Mouse (Mus musculus) gastrocnemius, adult 18-20 months (tissue): ENCODE measurements around the gene Tbx18. TPM values are rescaled to one million over a fixed set of nuclear protein-coding genes. Genes with fewer than 3 reads are reported as not detected.
A peak's percentile ranks its signal among the peaks of the same experiment; 100 is the strongest.

ENCODE experiments used
- DNase-seq: peaks from one replicate; pipeline ENCODE4 v3.0.0; 2021; ENCODE audit warnings: low spot score
- long read RNA-seq, 2 experiments: library from polyadenylated mRNA; stranded (forward); transcript quantifications; one replicate each; pipeline ENCODE4 v2.0.0; 2021
- total RNA-seq, 2 experiments: library from RNA; stranded (reverse); gene quantifications; 2 replicates each; pipeline ENCODE4 v1.2.3; 2021

Gene Tbx18
- under 1 TPM; 0.43 to 0.50 TPM for total RNA-seq
- long read RNA-seq, experiment 1: 0 reads
- long read RNA-seq, experiment 2, partial matches to known transcripts: 0 of 1 reads
- long read RNA-seq, experiment 2, other reads (novel, unspliced or antisense): 1 of 1 reads

DNA sequence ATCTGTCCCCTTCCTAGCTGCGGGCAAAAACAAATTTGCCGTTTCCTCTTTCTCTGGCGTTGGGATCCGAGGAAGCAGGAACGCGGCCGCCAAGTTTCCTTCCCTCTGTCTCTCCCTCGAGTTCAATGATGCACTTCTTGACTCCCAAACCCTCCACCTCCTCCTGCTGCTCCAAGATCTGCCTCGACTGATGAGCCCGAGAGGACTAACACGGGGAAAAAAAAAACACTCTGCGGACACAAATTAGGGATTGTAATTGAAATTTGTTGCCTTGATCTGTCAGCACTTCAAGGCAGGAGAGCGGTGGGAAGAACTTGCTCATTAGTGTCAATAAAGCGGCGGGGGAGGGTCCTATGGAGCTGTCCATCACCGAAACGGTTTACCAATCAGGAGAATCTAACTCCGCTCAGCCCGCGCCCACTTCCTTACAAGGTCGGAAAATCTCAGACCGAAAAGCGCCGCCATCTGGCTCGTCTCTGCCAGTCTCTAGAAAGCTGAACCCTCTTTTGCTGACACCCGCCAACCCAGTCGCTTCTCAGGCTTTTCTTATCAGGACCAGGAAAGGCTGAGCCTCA lies at the start of gene Tbx18:
Gene Tbx18, minus strand, starts transcription at position 300 of the 575 bp plus-strand sequence.
- peak; percentile 71 for DNase-seq

DNA sequence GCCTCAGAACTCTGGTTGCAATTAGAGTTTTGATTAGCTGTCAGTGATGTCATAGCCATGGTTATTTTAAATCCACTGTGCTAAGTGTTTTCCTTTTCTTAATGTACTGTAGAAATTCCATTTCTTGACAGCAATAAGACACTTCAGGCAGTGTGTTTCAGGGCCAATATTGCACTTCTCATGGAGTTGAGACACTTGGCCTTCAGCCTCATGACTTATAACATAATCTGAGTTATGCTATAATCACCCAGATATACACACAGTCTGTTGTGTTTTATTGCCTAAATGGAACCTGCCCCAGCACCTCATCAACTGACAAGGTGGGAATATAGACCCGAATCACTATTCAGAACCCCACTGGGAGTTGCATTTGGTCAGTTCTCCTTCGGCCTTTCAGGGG lies 42.9 kb upstream of the Tbx18 start:
- DNase-seq: no peak

DNA sequence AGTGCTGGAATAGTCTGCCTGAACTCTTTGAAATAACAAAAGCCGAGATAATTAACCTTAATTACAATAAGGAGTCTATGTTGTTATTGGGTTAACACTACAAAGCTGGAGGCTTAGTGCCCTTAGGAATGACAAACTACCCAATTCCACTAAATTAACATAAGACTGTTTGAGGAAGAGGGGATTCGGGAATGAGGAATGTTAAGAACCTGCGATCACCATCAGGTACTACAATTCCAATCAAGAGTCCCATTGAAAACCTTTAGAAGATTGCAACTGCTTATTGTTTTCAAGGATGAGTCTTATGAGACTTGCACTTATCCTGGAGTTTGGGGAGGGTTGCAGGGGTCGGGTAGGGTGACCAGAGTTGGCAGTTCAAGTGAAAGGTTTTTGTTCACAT lies 24.6 kb upstream of the Tbx18 start:
- no peak for DNase-seq

DNA sequence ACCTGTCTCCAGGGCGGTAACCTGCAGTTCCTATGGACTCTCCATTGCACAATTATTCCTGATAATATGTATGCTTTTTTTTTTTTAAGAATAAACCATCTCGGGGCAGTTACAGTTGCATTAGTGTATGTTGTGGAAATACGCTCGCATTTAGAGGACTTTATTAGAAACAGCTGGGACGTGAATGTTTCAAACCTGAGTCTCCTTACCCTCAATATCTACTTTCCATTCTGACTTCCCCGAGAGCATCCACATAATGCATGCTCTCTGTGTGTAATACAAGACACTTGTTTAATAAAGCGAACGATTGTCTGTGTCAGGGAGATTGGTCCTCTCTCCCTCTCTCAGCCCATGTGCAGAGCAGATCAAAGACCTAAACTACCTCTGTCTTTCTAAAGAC lies 10.5 kb upstream of the Tbx18 start:
- DNase-seq: no peak

DNA sequence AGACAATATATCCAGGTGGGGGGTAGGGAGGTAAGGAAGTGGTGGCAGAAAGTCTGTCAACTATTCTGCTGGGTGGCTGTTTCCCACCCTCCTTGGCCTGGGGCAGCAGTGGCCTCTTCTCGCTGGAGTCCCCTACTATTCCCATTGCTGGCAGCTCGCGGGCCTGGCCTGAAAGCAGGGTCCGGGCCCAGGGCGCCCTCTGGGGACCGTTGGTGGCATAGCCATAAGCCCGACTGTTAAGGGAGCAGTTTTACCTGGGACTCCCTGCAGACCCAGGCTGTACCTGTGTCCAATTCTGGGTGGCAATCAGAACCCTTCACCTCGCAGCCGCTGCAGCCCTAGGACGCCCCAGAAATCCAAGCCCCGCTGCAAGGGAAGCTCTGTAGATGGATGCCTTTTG lies 9.6 kb upstream of the Tbx18 start:
- no peak for DNase-seq

DNA sequence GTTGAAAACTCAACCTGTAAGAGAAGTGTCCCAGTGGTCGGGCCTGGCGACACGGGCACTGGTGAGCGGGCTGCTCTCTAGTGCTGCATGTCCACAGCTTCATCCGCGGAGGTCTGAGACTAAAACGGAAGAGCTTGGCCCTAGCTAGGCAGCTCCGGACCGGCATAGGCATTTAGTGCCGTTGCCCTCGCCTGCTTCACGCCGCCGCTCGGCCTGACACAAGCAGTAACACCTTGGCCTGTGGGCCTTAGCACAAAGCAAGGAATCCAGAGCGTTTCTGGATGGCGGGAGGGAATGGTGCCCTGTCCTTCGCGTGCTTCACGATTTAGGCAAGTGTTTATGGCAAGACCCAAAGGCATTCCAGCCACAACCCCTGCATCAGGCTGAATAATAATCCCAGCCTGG lies 9.2 kb upstream of the Tbx18 start:
- no peak for DNase-seq

DNA sequence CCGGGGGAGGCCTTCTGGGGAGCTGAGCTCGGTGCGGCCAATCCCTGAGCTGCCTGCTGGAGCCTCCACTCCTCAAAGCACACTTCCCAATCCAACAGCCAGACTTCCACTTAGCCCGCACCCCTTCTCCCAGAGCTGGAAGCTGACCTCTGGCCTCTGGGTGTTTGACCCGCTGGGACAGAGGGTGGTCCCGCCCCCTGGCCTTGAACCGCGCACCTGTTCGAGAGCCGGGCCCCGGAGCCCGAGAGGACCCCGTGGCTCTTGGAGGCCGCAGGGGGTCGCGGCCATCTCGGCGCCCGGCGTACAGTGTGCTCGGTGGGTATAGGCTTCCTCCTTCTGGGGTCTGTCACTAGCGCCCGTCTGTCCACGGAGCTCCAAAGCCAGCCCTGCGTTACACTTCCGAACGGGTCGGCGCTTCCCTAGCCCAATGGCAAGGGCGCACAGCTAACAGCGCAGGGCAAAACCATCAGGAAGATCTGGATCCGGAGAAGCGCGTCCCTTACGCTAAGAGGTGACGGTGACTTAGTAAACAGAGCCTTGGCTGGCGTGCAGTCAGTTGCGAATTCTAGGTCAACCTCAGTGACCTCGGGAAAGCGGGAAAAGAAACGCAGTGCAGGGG lies 8.6 kb upstream of the Tbx18 start:
- no peak for DNase-seq

DNA sequence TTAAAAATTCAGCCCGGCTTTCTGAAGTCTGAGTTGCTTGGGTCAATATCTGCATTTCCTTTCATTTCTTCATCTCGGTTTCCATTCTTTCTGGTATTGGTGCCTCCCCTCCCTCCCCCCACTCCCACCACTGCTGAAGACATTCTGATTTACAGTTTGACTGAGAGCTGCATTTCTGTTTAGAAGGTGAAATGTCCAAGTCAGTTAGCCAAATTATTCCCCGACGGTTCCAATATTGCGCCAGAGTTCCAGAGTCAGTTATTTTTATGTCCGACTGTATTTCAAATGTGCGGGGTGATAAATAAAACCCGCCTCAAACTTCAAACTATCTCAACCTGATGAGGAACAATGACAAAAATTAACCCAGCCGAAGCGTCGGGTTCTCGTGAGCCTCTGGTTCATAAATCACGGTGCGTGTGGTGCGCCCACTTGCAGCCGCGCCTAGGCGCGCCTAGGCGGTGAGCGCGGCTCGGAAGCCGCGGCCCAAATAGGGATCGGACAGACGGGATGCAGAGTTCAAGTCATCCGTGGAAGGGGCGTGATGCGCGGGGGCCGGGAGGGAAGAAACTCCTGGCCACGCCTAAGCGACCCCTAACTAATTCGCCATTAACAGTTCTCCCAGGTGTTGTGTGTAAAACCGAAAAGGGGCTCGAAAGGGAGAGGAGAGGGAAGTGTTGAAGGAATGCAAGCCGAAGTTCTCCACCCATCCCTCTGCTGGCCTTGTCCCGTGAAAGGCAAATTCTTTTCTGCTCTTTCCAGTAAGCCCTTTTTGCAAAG lies 7.9 kb upstream of the Tbx18 start:
- DNase-seq: no peak

DNA sequence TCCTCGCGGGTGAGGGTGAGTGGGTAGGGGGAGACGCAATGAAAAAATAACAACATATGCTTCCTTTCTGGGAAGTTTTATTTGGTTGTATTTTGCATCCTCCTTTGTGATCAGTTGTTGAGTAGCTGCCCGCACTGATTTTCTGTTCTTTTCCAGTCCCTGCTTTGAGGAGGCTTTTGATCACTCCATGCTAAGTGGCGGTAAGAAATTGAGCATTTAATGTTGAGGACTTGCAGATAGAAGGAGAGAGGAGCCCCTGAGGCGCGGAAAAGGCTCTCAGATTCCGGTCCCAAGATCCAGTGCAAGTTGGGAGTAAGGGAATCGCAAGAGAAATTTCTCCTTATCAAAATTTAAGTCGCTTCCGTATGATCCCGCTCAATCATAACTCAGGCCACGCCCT lies 7.1 kb upstream of the Tbx18 start:
- DNase-seq: no peak

DNA sequence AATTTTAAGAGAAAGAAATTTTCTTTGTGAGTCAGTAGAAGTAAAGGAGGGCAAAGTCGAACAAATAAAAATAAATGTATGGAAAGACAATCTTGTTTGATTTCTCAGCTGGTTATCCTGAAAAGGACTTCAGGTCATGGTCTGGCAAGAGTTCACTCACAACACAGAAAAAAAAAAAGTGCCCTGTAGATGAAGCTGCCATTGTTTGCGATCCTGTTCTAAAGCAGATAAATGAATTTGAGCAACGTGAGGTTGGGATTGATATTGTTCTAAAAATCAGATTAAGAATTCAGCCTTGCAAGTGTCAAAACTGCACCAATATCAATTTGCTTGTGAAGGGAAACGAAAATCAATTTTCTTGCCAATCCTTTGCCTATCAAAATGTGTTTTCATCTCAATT lies 6.2 kb upstream of the Tbx18 start:
- DNase-seq: no peak

DNA sequence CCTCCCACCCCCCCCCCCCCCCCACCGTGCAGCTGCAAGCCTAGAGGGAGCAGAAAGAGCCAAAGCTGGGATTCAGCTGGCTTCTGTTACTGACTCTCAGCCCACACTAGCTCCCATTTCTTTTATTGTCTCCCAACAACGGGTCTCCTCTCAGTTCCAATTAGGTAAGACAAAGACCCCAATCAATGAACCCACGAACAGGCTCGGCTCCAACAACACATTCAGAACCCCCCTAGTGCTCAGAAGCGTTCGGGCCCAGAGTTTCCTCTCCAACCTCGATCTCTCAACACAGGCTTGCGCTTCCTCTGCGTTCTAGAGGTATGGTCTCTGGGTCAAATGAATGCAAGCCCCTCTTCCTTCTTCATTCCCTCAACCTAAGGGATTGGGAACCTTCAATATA lies 4.0 kb upstream of the Tbx18 start:
- DNase-seq: no peak

DNA sequence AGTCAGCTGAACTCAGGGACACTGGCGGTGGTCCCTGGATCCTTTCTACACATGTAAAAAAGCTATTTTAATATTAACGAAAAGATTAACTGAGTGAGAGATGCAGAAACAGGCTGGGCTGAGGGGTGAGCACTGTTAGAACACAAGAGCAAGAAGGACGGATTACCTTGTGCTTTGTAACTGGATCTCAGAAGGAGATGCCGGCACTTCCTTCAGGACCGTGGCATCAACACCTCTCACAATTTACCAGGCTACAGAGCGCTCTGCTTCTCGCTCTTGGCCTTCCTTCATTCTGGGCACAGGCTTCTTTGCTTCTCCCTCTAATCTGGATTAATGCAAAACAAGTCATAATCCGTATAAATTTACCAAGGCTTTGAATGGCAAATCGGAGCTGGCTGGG lies 3.6 kb upstream of the Tbx18 start:
- no peak for DNase-seq

DNA sequence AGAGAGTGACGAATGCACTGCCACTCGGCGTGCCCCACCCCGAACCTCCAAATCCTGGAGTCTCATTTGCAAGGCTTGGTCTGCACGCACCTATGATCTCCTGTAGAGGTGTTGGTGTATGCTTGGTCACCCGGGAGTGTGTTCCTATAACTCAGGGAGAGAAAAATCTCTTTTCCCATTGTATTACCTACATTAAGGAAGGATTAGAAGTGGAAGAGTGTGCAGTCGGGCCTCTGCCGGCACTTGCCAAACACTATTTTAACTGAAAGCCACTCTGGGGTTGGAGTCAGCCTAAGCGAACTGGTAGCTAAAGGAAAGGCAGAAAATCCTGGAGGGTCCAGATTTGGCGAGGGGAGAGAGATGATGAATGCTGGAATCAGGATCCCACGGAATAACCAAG lies 2.7 kb upstream of the Tbx18 start:
- DNase-seq: no peak

DNA sequence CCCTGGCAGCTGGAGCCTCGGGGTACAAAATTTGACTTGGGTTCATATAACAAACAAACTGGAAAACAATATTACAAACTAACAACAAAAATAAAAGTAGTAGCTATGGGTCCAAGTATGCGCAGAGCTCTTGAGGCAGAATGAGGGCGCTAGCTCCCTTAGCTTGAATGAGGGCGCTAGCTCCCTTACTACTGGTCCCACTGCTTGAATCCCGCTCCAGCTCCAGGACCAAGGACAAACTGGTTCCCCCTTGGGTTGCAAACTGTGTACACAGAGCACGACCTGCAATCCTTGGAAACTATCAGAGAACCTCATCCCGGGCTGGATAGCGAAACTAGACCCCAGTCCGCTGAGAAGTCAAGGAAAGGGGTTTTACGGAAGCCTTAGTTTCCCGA lies 2.2 kb upstream of the Tbx18 start:
- DNase-seq: no peak

DNA sequence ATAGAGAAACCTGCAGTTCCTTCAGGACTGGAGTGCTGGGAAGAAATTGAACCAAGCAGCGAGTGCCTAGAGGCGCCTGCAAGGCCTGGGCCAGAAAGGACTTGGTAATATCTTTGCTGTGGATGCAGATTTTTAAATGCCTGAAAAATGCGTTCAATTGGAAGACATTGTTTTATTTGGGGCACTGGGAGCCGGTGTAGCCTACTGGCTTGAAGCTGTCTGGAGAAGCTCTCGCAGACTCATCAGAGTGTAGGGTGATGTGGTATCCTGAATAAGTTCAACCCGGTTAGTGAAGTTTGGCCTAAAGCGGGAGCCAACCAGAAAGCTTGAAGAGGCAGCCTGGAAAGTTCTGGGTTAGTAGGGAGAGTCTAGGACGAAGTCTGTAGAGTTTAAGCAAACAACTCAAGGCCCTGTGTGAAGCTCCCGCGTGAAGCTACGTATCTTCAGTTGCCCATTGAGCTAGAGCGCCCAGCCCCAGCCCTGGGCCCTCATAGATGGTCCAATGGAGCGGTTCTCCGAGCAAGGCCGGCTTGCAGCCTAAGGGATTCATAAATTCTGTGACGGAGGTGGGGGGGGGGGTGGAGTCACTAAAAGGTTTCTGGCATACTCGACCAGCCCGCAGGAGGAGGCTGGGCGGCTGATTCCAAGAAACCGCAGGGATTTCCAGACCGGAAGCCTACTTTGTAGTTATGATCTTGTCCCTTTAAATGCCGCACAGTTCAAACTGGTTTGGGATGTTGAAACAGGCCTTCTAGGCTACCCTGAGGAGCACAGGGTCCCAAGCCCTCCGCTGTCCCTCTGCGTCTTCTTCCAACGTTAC lies 1.6 kb upstream of the Tbx18 start:
- no peak for DNase-seq

DNA sequence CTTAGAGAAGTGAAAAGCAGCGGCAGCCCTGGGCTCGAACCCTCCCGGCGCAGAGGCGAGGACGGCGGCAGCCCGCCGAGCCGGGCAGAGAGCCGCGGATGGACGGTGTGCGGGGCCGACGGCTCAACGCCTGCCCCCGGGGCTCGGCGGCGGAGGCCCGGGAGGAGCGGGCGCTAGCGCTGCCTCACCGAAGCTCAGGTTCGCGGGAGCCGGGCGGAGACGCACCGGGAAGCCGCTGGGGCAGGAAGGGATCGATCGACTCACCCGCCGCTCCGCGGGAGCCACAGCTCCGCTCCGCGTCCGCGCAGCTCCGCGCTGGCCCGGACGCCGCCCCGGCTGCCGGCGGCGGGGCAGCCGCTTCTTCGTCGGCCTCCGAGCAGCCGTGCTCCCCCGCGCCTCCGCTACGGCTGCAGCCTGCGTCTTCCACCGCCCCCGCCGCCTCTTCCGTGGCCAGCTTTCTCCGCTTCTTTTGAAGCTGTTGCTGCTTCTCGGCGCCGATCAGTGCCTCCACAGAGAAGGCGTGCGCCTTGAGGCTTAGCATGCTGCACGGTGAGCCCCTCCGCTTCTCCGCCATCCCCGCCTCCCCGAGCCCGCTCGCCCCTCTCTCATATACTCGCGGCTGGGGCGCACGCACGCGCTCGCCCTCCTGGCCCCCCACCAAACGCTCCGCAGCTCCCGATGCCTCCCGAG lies 644 bp downstream of the Tbx18 start:
- no peak for DNase-seq

DNA sequence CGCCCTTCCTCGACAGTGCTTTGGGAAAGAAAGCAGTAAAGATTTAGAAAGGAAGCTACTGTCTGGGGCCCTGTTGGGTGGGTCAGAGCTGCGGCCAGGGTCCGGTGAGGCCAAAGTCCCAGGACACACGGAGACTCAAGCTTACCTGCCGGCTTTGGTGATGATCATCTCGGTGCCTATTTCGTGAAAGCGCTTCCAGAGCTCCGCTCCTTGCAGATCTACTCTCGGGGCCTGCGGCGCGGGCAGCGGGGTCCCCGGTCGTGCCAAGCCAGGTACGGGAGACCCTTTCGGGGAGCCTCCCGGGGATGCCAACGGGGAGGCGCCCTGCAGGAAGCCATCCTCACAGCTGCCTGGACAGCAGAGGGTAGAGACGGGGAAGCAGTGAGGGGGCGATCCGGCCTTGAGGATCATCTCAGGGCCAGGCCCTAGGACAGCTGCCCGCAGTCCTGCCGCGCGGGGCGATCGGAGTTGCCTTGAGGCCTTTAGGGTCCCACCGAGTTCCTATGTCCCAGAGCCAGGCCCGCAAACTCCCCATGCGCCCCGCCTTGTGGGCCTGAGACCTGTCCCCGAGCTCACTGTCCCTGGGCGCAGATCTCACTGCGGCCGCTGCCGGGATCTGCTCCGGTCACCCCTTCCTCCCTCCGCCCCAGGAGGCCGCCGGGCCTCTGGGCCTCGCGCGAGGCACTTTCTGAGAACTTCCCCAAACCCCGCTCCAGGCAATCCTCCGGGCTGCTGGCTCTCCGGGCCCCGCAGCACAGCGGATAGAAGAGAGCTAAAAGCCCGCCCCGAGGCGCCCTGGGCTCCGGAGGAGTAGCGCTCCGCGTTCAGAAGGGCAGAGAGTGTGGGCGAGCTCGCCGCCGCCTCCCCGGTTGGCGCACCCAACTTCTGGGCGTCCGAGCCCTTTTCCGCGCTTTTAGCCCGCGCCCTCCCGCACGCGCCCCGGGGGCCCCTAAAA lies 1.5 kb downstream of the Tbx18 start:
- DNase-seq: peak; percentile 24

DNA sequence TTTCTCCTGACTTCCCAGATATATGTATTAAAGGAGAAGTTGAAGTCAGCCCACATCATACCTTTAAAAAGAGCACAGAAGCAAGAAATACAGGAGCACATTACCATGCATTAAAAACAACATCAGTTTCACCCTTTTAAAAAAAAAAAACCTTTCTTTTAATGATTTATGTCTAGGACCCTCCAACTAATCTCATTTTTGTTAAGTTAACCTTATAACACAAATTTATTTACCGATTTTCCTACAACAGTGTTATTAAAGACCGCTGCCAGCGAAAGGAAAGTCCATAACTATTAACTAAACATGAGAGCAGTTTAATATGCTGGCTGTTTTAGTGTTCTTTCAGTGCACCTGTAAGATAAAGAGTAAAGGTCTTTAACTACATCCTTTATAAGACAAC lies 3.0 kb downstream of the Tbx18 start:
- DNase-seq: no peak

DNA sequence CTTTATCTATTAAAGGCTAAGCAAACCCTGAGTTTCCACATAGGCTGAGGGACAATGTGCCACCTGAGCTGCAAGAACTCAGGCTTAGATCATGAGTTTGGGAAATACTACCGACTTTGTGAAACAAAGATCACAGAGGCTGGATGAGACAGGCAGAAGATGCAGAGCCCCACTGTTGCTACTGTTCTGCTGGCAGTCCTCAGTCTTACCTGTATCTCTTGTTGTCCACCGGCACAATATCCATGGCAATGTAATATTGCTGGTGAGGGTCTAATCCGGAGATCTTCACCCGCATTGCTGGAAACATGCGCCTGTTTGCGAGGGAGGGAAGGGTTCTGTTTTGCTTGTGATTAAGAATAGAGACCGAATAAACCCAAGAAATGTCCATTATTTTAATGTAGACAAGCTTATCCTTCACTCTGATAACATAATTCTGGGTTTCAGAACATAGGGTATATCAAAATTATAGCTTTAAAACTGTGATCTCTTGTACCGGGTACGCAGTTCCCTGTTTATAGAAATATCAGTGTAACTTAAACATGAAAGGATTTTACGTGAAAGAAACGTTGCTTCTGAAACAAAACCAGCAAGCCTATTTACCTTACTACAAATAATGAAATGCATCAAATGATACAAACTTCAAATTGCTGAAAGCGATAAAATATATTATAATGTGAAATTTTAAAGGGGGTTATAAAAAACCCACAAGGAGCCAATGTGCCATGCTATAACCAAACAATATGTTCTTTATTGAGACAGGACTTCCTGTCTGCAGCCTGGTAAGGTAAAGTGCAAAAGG lies 3.7 kb downstream of the Tbx18 start:
- no peak for DNase-seq
